Mouse (Mus musculus) liver, embryonic 14.5 days (tissue): Measurements from ENCODE around the gene Cep83. TPM values are rescaled to one million over a fixed set of nuclear protein-coding genes. Genes with fewer than 3 reads are reported as not detected.

Experiments used
- ATAC-seq: fragments of 200-750 bp; cut with Nextera tagmentation; 2 replicates; pipeline ENCODE4 v1.8.0; 2017; ENCODE audit warnings: moderate number of reproducible peaks, mild to moderate bottlenecking, moderate library complexity; ENCODE audit not compliant: insufficient read depth
- DNase-seq, 3 experiments: peaks; one replicate each; pipeline ENCODE4 v3.0.0-alpha.2; 2012 to 2013; ENCODE audit warnings: low read depth in 3 of 3, low spot score in 3 of 3
- H3K27ac ChIP-seq: fragments of 300-500 bp; sonication (generic); 2 replicates; pipeline ENCODE4 v1.5.1; 2014; ENCODE audit warnings: moderate library complexity, mild to moderate bottlenecking, control low read depth, inconsistent platforms
- H3K27me3 ChIP-seq: fragments of 300-500 bp; sonication (generic); 2 replicates; pipeline ENCODE4 v1.6.1; 2014; ENCODE audit warnings: mild to moderate bottlenecking, low read length, moderate library complexity; ENCODE audit not compliant: control insufficient read depth, insufficient read depth
- H3K36me3 ChIP-seq: fragments of 300-500 bp; sonication (generic); replicated peaks from 2 replicates; pipeline ENCODE4 v1.6.1; 2014; ENCODE audit warnings: low read depth; ENCODE audit not compliant: control insufficient read depth, insufficient read depth
- H3K4me1 ChIP-seq, 2 experiments: fragments of 200-500 bp in 1 of 2; fragments of 300-500 bp in 1 of 2; sonication (generic) in 1 of 2; replicated peaks; 2 replicates each; pipeline ENCODE4 v1.6.1; 2012 to 2014; ENCODE audit warnings: antibody characterized with exemption in 1 of 2, inconsistent platforms in 1 of 2, low read length in 1 of 2; ENCODE audit not compliant: control insufficient read depth in 2 of 2, insufficient read depth in 2 of 2
- H3K4me2 ChIP-seq: fragments of 300-500 bp; sonication (generic); 2 replicates; pipeline ENCODE4 v1.6.1; 2014; ENCODE audit warnings: low read depth, mild to moderate bottlenecking, control low read depth, moderate library complexity
- H3K4me3 ChIP-seq, 2 experiments: fragments of 200-500 bp in 1 of 2; fragments of 300-500 bp in 1 of 2; sonication (generic) in 1 of 2; 2 replicates each; pipeline ENCODE4 v1.5.1; 2012 to 2014; ENCODE audit warnings: low read depth in 2 of 2, low read length in 2 of 2, mild to moderate bottlenecking in 2 of 2, control low read depth in 1 of 2, inconsistent platforms in 1 of 2, moderate library complexity in 1 of 2; ENCODE audit not compliant: insufficient read depth in 1 of 2
- H3K9ac ChIP-seq: fragments of 300-500 bp; sonication (generic); replicated peaks from 2 replicates; pipeline ENCODE4 v1.6.1; 2014; ENCODE audit warnings: mild to moderate bottlenecking, control low read depth, moderate library complexity
- H3K9me3 ChIP-seq: fragments of 300-500 bp; sonication (generic); 2 replicates; pipeline ENCODE4 v1.6.1; 2016; ENCODE audit warnings: low read length, mixed read lengths; ENCODE audit not compliant: control insufficient read depth
- CTCF ChIP-seq: IDR thresholded peaks from 2 replicates; pipeline ENCODE4 v1.5.1; 2016; ENCODE audit warnings: antibody characterized with exemption, low read depth, control low read depth
- EP300 ChIP-seq: IDR thresholded peaks from 2 replicates; pipeline ENCODE4 v1.6.1; 2016; ENCODE audit warnings: antibody characterized with exemption, low read depth
- WGBS: fragments of 180-500 bp; shearing (Covaris S2); extraction: QIAGEN DNeasy Blood & Tissue Kit; methylation state at CpG from one replicate; pipeline ENCODE4 v1.1.7; 2014; ENCODE audit not compliant: insufficient replicate concordance; 5-methylcytosine and 5-hydroxymethylcytosine counted together
- polyA plus RNA-seq, 2 experiments: library from polyadenylated mRNA; depleted of rRNA in 1 of 2; stranded (reverse) in 1 of 2; unstranded in 1 of 2; fragments of >200 nt; fragmentation: Nextera tagmentation in 1 of 2; extraction: Ambion mirVana in 1 of 2; gene quantifications; 2 replicates each; pipeline versions ENCODE4 v1.2.1 to v1.2.3; 2012 to 2014

Gene Cep83
- polyA plus RNA-seq, 2 experiments: 9.0 to 10.8 TPM

- no peak for ATAC-seq
- no peak overlapping the region for H3K27ac ChIP-seq
- no peak for TF ChIP-seq EP300
- no peak for TF ChIP-seq CTCF
Observed at GRCm38 (mm10) chr10:94811907-94812851, 123.7 kb downstream of the Cep83 start.

GRCm38 (mm10) chr10:94818127-94818526 lies 129.7 kb downstream of the Cep83 start:
- Histone ChIP-seq H3K4me2 (no peak overlapping the region), H3K36me3 (no peaks in the 10 kb centered on the region), H3K9ac (no peak overlapping the region), H3K27me3 (no peaks in the 10 kb centered on the region), H3K27ac (no peak overlapping the region), H3K4me3 (no peak overlapping the region), H3K4me1 (no peaks in the 10 kb centered on the region), H3K9me3 (no peaks in the 10 kb centered on the region)
- WGBS: 55% methylated on average over 3 of the region's 3 CpGs
- TF ChIP-seq CTCF (no peak), EP300 (no peak)
- DNase-seq (no peak), ATAC-seq (no peak)

More at GRCm38 (mm10) chr10:94811907-94812851, 123.7 kb downstream of the Cep83 start:
- H3K36me3 ChIP-seq: no peaks in the 10 kb centered on the region
- no peak overlapping the region for H3K4me2 ChIP-seq
- H3K4me1 ChIP-seq: peaks cover 0 to 28% of the 10 kb centered on the region in 2 experiments; a peak in 3 of 4 replicates
- WGBS: 59% methylated on average over 17 of the region's 17 CpGs
- H3K4me3 ChIP-seq: no peak overlapping the region
- no peaks in the 10 kb centered on the region for H3K9me3 ChIP-seq
- no peaks in the 10 kb centered on the region for H3K27me3 ChIP-seq
- H3K9ac ChIP-seq: no peak overlapping the region
- no peak for DNase-seq

- ATAC-seq (no peak), DNase-seq (no peak)
- Histone ChIP-seq H3K9ac (no peak overlapping the region), H3K9me3 (no peaks in the 10 kb centered on the region), H3K27ac (no peak overlapping the region), H3K4me1 (no peaks in the 10 kb centered on the region), H3K4me3 (no peak overlapping the region), H3K36me3 (no peaks in the 10 kb centered on the region), H3K4me2 (no peak overlapping the region), H3K27me3 (no peaks in the 10 kb centered on the region)
- WGBS: 81% methylated on average over 17 of the region's 17 CpGs
- TF ChIP-seq CTCF (no peak), EP300 (no peak)
Observed at GRCm38 (mm10) chr10:94818781-94819665, 130.6 kb downstream of the Cep83 start.

- Histone ChIP-seq H3K4me3 (no peak overlapping the region), H3K9ac (no peak overlapping the region), H3K4me2 (no peak overlapping the region), H3K27me3 (no peaks in the 10 kb centered on the region), H3K36me3 (no peaks in the 10 kb centered on the region), H3K4me1 (peaks cover 0 to 3% of the 10 kb centered on the region in 2 experiments; a peak in 2 of 4 replicates), H3K9me3 (no peaks in the 10 kb centered on the region), H3K27ac (no peak overlapping the region)
- WGBS: 72% methylated on average over 11 of the region's 11 CpGs
- TF ChIP-seq EP300: no peak
- ATAC-seq (no peak), DNase-seq (no peak)
Observed at GRCm38 (mm10) chr10:94823971-94824760, 135.7 kb downstream of the Cep83 start.
